Mouse (Mus musculus) left cerebral cortex, adult 2 months (tissue): ENCODE results near the gene Naip5. TPM values are rescaled to one million over a fixed set of nuclear protein-coding genes. Genes with fewer than 3 reads are reported as not detected.
"Not testable (repeated sequence)": the region's sequence is repeated elsewhere in the genome, so short reads cannot be mapped to it uniquely, and the experiment has no call there.

Source experiments
- DNase-seq, 2 experiments: peaks; one replicate each; pipeline ENCODE4 v3.0.0; 2021 to 2022; ENCODE audit warnings: low spot score in 2 of 2, mixed read lengths in 1 of 2; ENCODE audit errors: extremely low spot score in 1 of 2
- H3K27ac ChIP-seq: fragments of 200-600 bp; 2 replicates; pipeline ENCODE4 v1.8.1; 2022
- H3K4me3 ChIP-seq: fragments of 200-600 bp; 2 replicates; pipeline ENCODE4 v1.8.1; 2022
- CTCF ChIP-seq: fragments of 200-600 bp; IDR thresholded peaks from 2 replicates; pipeline ENCODE4 v1.8.1; 2022; ENCODE audit warnings: antibody characterized with exemption, mild to moderate bottlenecking, moderate library complexity
- intact Hi-C: fragments of 180-260 bp; cut with DNase I; formaldehyde crosslinking; loops from one replicate; pipeline ENCODE4 v1.15.1; 2025
- long read RNA-seq, 2 experiments: library from polyadenylated mRNA; stranded (forward); transcript quantifications; one replicate each; pipeline ENCODE4 v2.0.0; 2021; ENCODE audit warnings: borderline mapping rate in 2 of 2
- total RNA-seq, 2 experiments: library from RNA; stranded (reverse); gene quantifications; 2 replicates each; pipeline ENCODE4 v1.2.3; 2021

Naip5 gene
- under 1 TPM; 0.28 to 0.43 TPM for total RNA-seq
- long read RNA-seq, experiment 1, result 0 reads
- long read RNA-seq, experiment 2, partial matches to known transcripts, result 0 of 1 reads
- long read RNA-seq, experiment 2, other reads (novel, unspliced or antisense), result 1 of 1 reads

- intact Hi-C loops, DNase-seq, H3K27ac ChIP-seq, H3K4me3 ChIP-seq: not testable (repeated sequence)
Measured at GRCm38 (mm10) chr13:100246223-100246622, at the start of gene Naip5. TSS of gene Naip5 (minus strand) at chr13:100246323.

GRCm38 (mm10) chr13:100284611-100285010 is 38.5 kb upstream of the Naip5 start:
- no peak overlapping the region for H3K27ac ChIP-seq
- no peak for DNase-seq
- TF ChIP-seq CTCF, result no peak
- intact Hi-C loops, result no loop called here
- no peak overlapping the region for H3K4me3 ChIP-seq

- H3K4me3 ChIP-seq, intact Hi-C loops, H3K27ac ChIP-seq, DNase-seq: not testable (repeated sequence)
Measured at GRCm38 (mm10) chr13:100271474-100272132, 25.5 kb upstream of the Naip5 start.

GRCm38 (mm10) chr13:100256996-100257395 is 10.9 kb upstream of the Naip5 start:
- not testable (repeated sequence) for H3K4me3 ChIP-seq, H3K27ac ChIP-seq, DNase-seq
- intact Hi-C loops, result loop anchor here (10.0 kb wide), 1 partner anchor 68 kb away; no protein-coding TSS in a partner anchor

GRCm38 (mm10) chr13:100255925-100256324 is 9.8 kb upstream of the Naip5 start:
- not testable (repeated sequence) for H3K4me3 ChIP-seq, DNase-seq, H3K27ac ChIP-seq
- intact Hi-C loops, result loop anchor here (10.0 kb wide), 1 partner anchor 69 kb away; no protein-coding TSS in a partner anchor

- intact Hi-C loops, result loop anchor here (10.0 kb wide), 1 partner anchor 73 kb away; no protein-coding TSS in a partner anchor
- not testable (repeated sequence) for H3K27ac ChIP-seq, H3K4me3 ChIP-seq, DNase-seq
Measured at GRCm38 (mm10) chr13:100251897-100252296, 5.8 kb upstream of the Naip5 start.

- H3K4me3 ChIP-seq, intact Hi-C loops, DNase-seq, H3K27ac ChIP-seq: not testable (repeated sequence)
Measured at GRCm38 (mm10) chr13:100246896-100247519, 885 bp upstream of the Naip5 start.

GRCm38 (mm10) chr13:100243702-100244101 is 2.4 kb downstream of the Naip5 start:
- intact Hi-C loops, result no loop called here
- TF ChIP-seq CTCF, result no peak

GRCm38 (mm10) chr13:100213683-100214082 is 32.4 kb downstream of the Naip5 start:
- H3K4me3 ChIP-seq, intact Hi-C loops, H3K27ac ChIP-seq, DNase-seq: not testable (repeated sequence)

More at GRCm38 (mm10) chr13:100243702-100244101, 2.4 kb downstream of the Naip5 start:
- Histone ChIP-seq H3K27ac (no peak overlapping the region), H3K4me3 (no peak overlapping the region)
- no peak for DNase-seq

GRCm38 (mm10) chr13:100210540-100210939 is 35.6 kb downstream of the Naip5 start:
- no peak for DNase-seq
- no peak overlapping the region for H3K4me3 ChIP-seq
- no peak overlapping the region for H3K27ac ChIP-seq
- no peak for TF ChIP-seq CTCF
- intact Hi-C loops, result no loop called here

GRCm38 (mm10) chr13:100203319-100203718 is 42.8 kb downstream of the Naip5 start:
- Histone ChIP-seq H3K27ac (no peak overlapping the region), H3K4me3 (no peak overlapping the region)
- DNase-seq, result no peak
- no peak for TF ChIP-seq CTCF
- intact Hi-C loops, result no loop called here

- DNase-seq, intact Hi-C loops, H3K4me3 ChIP-seq, H3K27ac ChIP-seq: not testable (repeated sequence)
Measured at GRCm38 (mm10) chr13:100201659-100202333, 44.3 kb downstream of the Naip5 start, which contains the start of gene Naip2. TSS of gene Naip2 (minus strand) at chr13:100202092.
